Mouse (Mus musculus) embryonic facial prominence, embryonic 14.5 days (tissue): ENCODE measurements around the gene Fcer1g. TPM values are rescaled to one million over a fixed set of nuclear protein-coding genes. Genes with fewer than 3 reads are reported as not detected.
A peak's percentile ranks its signal among the peaks of the same experiment; 100 is the strongest.

Source experiments
- ATAC-seq: fragments of 200-750 bp; cut with Nextera tagmentation; 2 replicates; pipeline ENCODE4 v1.8.0; 2017; ENCODE audit warnings: low read depth, moderate number of reproducible peaks, moderate TSS enrichment
- DNase-seq: peaks from one replicate; pipeline ENCODE4 v3.0.0-alpha.2; 2015; ENCODE audit warnings: low spot score
- H3K27ac ChIP-seq: fragments of 300-500 bp; sonication (generic); replicated peaks from 2 replicates; pipeline ENCODE4 v1.5.1; 2014; ENCODE audit warnings: low read depth, mild to moderate bottlenecking, low read length, moderate library complexity
- H3K27me3 ChIP-seq: fragments of 300-500 bp; sonication (generic); replicated peaks from 2 replicates; pipeline ENCODE4 v1.6.1; 2014; ENCODE audit warnings: low read length; ENCODE audit not compliant: control insufficient read depth, insufficient read depth
- H3K36me3 ChIP-seq: fragments of 300-500 bp; sonication (generic); 2 replicates; pipeline ENCODE4 v1.6.1; 2014; ENCODE audit warnings: low read length, mixed read lengths; ENCODE audit not compliant: control insufficient read depth, insufficient read depth
- H3K4me1 ChIP-seq: fragments of 300-500 bp; sonication (generic); 2 replicates; pipeline ENCODE4 v1.6.1; 2014; ENCODE audit warnings: antibody characterized with exemption, low read length; ENCODE audit not compliant: control insufficient read depth, insufficient read depth
- H3K4me2 ChIP-seq: fragments of 300-500 bp; sonication (generic); 2 replicates; pipeline ENCODE4 v1.6.1; 2014; ENCODE audit warnings: low read depth, mild to moderate bottlenecking, low read length, moderate library complexity, mixed read lengths
- H3K4me3 ChIP-seq: fragments of 300-500 bp; sonication (generic); 2 replicates; pipeline ENCODE4 v1.5.1; 2014; ENCODE audit warnings: low read depth, mild to moderate bottlenecking, low read length
- H3K9ac ChIP-seq: fragments of 300-500 bp; sonication (generic); 2 replicates; pipeline ENCODE4 v1.6.1; 2014; ENCODE audit warnings: low read depth, mild to moderate bottlenecking, low read length, moderate library complexity, mixed read lengths
- H3K9me3 ChIP-seq: fragments of 300-500 bp; sonication (generic); 2 replicates; pipeline ENCODE4 v1.6.1; 2016; ENCODE audit warnings: low read length; ENCODE audit not compliant: control insufficient read depth
- WGBS: fragments of 180-500 bp; shearing (Covaris S2); extraction: QIAGEN DNeasy Blood & Tissue Kit; methylation state at CpG from one replicate; pipeline ENCODE4 v1.1.7; 2014; 5-methylcytosine and 5-hydroxymethylcytosine counted together
- polyA plus RNA-seq: library from polyadenylated mRNA; unstranded; fragments of >200 nt; fragmentation: Nextera tagmentation; extraction: Ambion mirVana; gene quantifications from 2 replicates; pipeline ENCODE4 v1.2.1, GENCODE M21; 2014

Gene Fcer1g
- polyA plus RNA-seq, 1 experiment from 2014 or later: 100 TPM

GRCm38 (mm10) chr1:171271196-171271595 is 37.0 kb upstream of the Fcer1g start:
- H3K27me3 ChIP-seq: no peaks in the 10 kb centered on the region
- peaks cover 41% of the 10 kb centered on the region for H3K36me3 ChIP-seq
- DNase-seq: no peak
- peak overlapping the region; percentile 83 for H3K9ac ChIP-seq
- peak overlapping the region; percentile 75 for H3K4me3 ChIP-seq
- H3K4me1 ChIP-seq: peaks cover 12% of the 10 kb centered on the region; the same call in 1 of the 2 replicates
- no peak for ATAC-seq
- peak overlapping the region; percentile 81 for H3K4me2 ChIP-seq
- H3K27ac ChIP-seq: peak overlapping the region; percentile 48; the same call in 1 of the 2 replicates
- 38% methylated on average over 9 of the region's 9 CpGs for WGBS
- no peaks in the 10 kb centered on the region for H3K9me3 ChIP-seq

- H3K4me1 ChIP-seq: peaks cover 12% of the 10 kb centered on the region; the same call in 1 of the 2 replicates
- H3K4me2 ChIP-seq: peak overlapping the region; percentile 81
- peak overlapping the region; percentile 83 for H3K9ac ChIP-seq
- DNase-seq (peak; percentile 58), ATAC-seq (peak; percentile 79)
- peak overlapping the region; percentile 75 for H3K4me3 ChIP-seq
- peak overlapping the region; percentile 76; the same call in 1 of the 2 replicates for H3K27ac ChIP-seq
- no peaks in the 10 kb centered on the region for H3K27me3 ChIP-seq
- peaks cover 34% of the 10 kb centered on the region for H3K36me3 ChIP-seq
- H3K9me3 ChIP-seq: no peaks in the 10 kb centered on the region
- WGBS: 1% methylated on average over 13 of the region's 19 CpGs
Measured at GRCm38 (mm10) chr1:171270573-171270900, 36.4 kb upstream of the Fcer1g start.

GRCm38 (mm10) chr1:171269848-171270572 is 35.8 kb upstream of the Fcer1g start, which contains the start of gene B4galt3:
B4galt3 (plus strand) TSS chr1:171270328.
- H3K27me3 ChIP-seq: no peaks in the 10 kb centered on the region
- H3K9ac ChIP-seq: peak within 1 kb of the TSS; percentile 83
- DNase-seq: peak; percentile 94
- peak within 1 kb of the TSS; percentile 76 for H3K27ac ChIP-seq
- peaks cover 29% of the 10 kb centered on the region for H3K36me3 ChIP-seq
- WGBS: 3% methylated on average over 34 of the region's 36 CpGs
- H3K9me3 ChIP-seq: no peaks in the 10 kb centered on the region
- H3K4me2 ChIP-seq: peak within 1 kb of the TSS; percentile 81
- ATAC-seq: peak; percentile 94
- peaks cover 12% of the 10 kb centered on the region; the same call in 1 of the 2 replicates for H3K4me1 ChIP-seq
- peak within 1 kb of the TSS; percentile 75 for H3K4me3 ChIP-seq

- ATAC-seq (no peak), DNase-seq (no peak)
- H3K9me3 ChIP-seq: no peaks in the 10 kb centered on the region
- H3K4me3 ChIP-seq: no peak overlapping the region
- H3K36me3 ChIP-seq: peaks cover 12% of the 10 kb centered on the region
- no peak overlapping the region for H3K27ac ChIP-seq
- peaks cover 17% of the 10 kb centered on the region for H3K4me1 ChIP-seq
- no peak overlapping the region for H3K4me2 ChIP-seq
- H3K27me3 ChIP-seq: no peaks in the 10 kb centered on the region
- no peak overlapping the region for H3K9ac ChIP-seq
- 63% methylated on average over 1 of the region's 1 CpGs for WGBS
Measured at GRCm38 (mm10) chr1:171268341-171268740, 34.2 kb upstream of the Fcer1g start.

GRCm38 (mm10) chr1:171265971-171266744 is 32.0 kb upstream of the Fcer1g start:
- 52% methylated on average over 4 of the region's 4 CpGs for WGBS
- no peaks in the 10 kb centered on the region for H3K36me3 ChIP-seq
- peaks cover 23% of the 10 kb centered on the region for H3K4me1 ChIP-seq
- H3K27ac ChIP-seq: no peak overlapping the region
- H3K27me3 ChIP-seq: no peaks in the 10 kb centered on the region
- DNase-seq (no peak), ATAC-seq (no peak)
- H3K9ac ChIP-seq: no peak overlapping the region
- no peak overlapping the region for H3K4me3 ChIP-seq
- no peaks in the 10 kb centered on the region for H3K9me3 ChIP-seq
- no peak overlapping the region for H3K4me2 ChIP-seq

- no peaks in the 10 kb centered on the region for H3K9me3 ChIP-seq
- no peak for ATAC-seq
- 70% methylated on average over 3 of the region's 3 CpGs for WGBS
Measured at GRCm38 (mm10) chr1:171263666-171264461, 29.7 kb upstream of the Fcer1g start.

GRCm38 (mm10) chr1:171263185-171263611 is 29.0 kb upstream of the Fcer1g start:
- H3K27ac ChIP-seq: peak overlapping the region; percentile 87
- H3K27me3 ChIP-seq: no peaks in the 10 kb centered on the region
- DNase-seq (peak; percentile 95), ATAC-seq (peak; percentile 92)
- H3K36me3 ChIP-seq: peaks cover 20% of the 10 kb centered on the region
- peaks cover 16% of the 10 kb centered on the region for H3K4me1 ChIP-seq
- no peaks in the 10 kb centered on the region for H3K9me3 ChIP-seq
- H3K9ac ChIP-seq: no peak overlapping the region
- peak overlapping the region; percentile 17; the same call in 1 of the 2 replicates for H3K4me3 ChIP-seq
- WGBS: 0% methylated on average over 2 of the region's 2 CpGs
- peak overlapping the region; percentile 49 for H3K4me2 ChIP-seq

More at GRCm38 (mm10) chr1:171263666-171264461, 29.7 kb upstream of the Fcer1g start:
- H3K4me1 ChIP-seq: peaks cover 16% of the 10 kb centered on the region
- H3K4me2 ChIP-seq: peak overlapping the region; percentile 49
- peak; percentile 63 for DNase-seq
- no peak overlapping the region for H3K4me3 ChIP-seq
- peaks cover 15% of the 10 kb centered on the region; the same call in 1 of the 2 replicates for H3K36me3 ChIP-seq
- no peaks in the 10 kb centered on the region for H3K27me3 ChIP-seq
- H3K27ac ChIP-seq: peak overlapping the region; percentile 87
- no peak overlapping the region for H3K9ac ChIP-seq

- DNase-seq (peak; percentile 96), ATAC-seq (peak; percentile 87)
- Histone ChIP-seq H3K9ac (peak overlapping the region; percentile 14), H3K36me3 (peaks cover 25% of the 10 kb centered on the region), H3K9me3 (no peaks in the 10 kb centered on the region), H3K27ac (peak overlapping the region; percentile 87), H3K4me3 (peak overlapping the region; percentile 17), H3K4me2 (peak overlapping the region; percentile 49), H3K27me3 (no peaks in the 10 kb centered on the region), H3K4me1 (peaks cover 16% of the 10 kb centered on the region)
- WGBS: 3% methylated on average over 8 of the region's 8 CpGs
Measured at GRCm38 (mm10) chr1:171262594-171263130, 28.5 kb upstream of the Fcer1g start.
